Mouse (Mus musculus) midbrain, embryonic 11.5 days (tissue): Measurements from ENCODE around the gene Gm10447. TPM values are rescaled to one million over a fixed set of nuclear protein-coding genes. Genes with fewer than 3 reads are reported as not detected.

Experiments
- ATAC-seq: fragments of 200-750 bp; cut with Nextera tagmentation; 2 replicates; pipeline ENCODE4 v1.8.0; 2017; ENCODE audit warnings: moderate TSS enrichment, moderate library complexity; ENCODE audit not compliant: low FRiP score
- DNase-seq: peaks from one replicate; pipeline ENCODE4 v3.0.0; 2015; ENCODE audit warnings: low spot score; ENCODE audit errors: missing footprints
- H3K27ac ChIP-seq: fragments of 300-500 bp; sonication (generic); 2 replicates; pipeline ENCODE4 v1.5.1; 2014; ENCODE audit warnings: low read depth, low read length
- H3K27me3 ChIP-seq: fragments of 300-500 bp; sonication (generic); 2 replicates; pipeline ENCODE4 v1.6.1; 2014; ENCODE audit warnings: mild to moderate bottlenecking, low read length, moderate library complexity, mixed read lengths; ENCODE audit not compliant: control insufficient read depth, insufficient read depth
- H3K36me3 ChIP-seq: fragments of 300-500 bp; sonication (generic); 2 replicates; pipeline ENCODE4 v1.6.1; 2014; ENCODE audit warnings: mild to moderate bottlenecking, low read length, moderate library complexity, mixed read lengths; ENCODE audit not compliant: control insufficient read depth, insufficient read depth
- H3K4me1 ChIP-seq: fragments of 300-500 bp; sonication (generic); 2 replicates; pipeline ENCODE4 v1.6.1; 2014; ENCODE audit warnings: low read length; ENCODE audit not compliant: control insufficient read depth, insufficient read depth
- H3K4me2 ChIP-seq: fragments of 300-500 bp; sonication (generic); 2 replicates; pipeline ENCODE4 v1.6.1; 2014; ENCODE audit warnings: mild to moderate bottlenecking, moderate library complexity
- H3K4me3 ChIP-seq: fragments of 300-500 bp; sonication (generic); 2 replicates; pipeline ENCODE4 v1.5.1; 2014; ENCODE audit warnings: low read depth, low read length
- H3K9ac ChIP-seq: fragments of 300-500 bp; sonication (generic); 2 replicates; pipeline ENCODE4 v1.6.1; 2014; ENCODE audit warnings: low read length
- H3K9me3 ChIP-seq: fragments of 300-500 bp; sonication (generic); 2 replicates; pipeline ENCODE4 v1.6.1; 2016; ENCODE audit warnings: low read length; ENCODE audit not compliant: control insufficient read depth
- WGBS: fragments of 180-500 bp; shearing (Covaris S2); extraction: QIAGEN DNeasy Blood & Tissue Kit; methylation state at CpG from one replicate; pipeline ENCODE4 v1.1.7; 2014; 5-methylcytosine and 5-hydroxymethylcytosine counted together
- polyA plus RNA-seq: library from polyadenylated mRNA; unstranded; fragments of >200 nt; fragmentation: Nextera tagmentation; extraction: Ambion mirVana; gene quantifications from 2 replicates; pipeline ENCODE4 v1.2.1, GENCODE M21; 2014

Gm10447 gene
- polyA plus RNA-seq, 1 experiment from 2014 or later: not detected

DNA sequence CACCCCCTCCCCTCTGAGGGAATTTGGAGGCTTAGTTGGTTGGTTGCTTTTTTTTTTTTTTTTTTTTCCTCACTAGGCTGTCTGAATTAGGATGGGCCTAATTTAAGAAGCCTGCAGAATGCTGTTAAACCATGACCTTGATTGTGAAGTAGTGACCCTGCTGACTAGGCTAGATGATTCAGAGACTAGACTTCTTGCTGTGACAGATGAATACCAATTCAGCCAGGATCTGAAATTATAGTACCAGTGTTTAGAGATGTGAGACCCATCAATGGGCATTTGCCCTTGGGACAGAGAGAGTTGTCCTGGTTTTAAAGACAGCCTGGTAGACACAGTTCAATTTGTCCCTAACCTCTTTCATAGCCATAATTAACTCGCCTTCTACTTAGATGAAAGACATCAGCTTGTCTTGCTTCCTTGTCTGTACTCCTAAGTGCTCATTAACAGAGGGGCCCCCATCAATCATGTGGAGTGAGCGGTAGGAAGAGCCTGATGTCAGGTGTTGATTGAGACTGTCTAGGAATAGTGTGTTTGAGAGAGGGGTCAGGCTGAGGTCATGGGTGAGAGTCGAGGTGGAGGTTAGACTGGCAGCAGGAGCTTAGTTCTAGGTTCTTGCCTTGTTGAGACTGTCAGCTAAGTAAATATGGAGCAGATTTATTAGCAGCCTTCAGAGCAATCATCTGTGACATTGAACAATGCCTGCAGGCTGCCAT is 36.5 kb upstream of the Gm10447 start:
- 18% methylated on average over 3 of the region's 3 CpGs for WGBS
- Histone ChIP-seq H3K27ac (no peak overlapping the region), H3K9ac (no peak overlapping the region), H3K4me1 (peaks cover 22% of the 10 kb centered on the region), H3K27me3 (peaks cover 18% of the 10 kb centered on the region), H3K4me2 (no peak overlapping the region), H3K36me3 (no peaks in the 10 kb centered on the region), H3K4me3 (no peak overlapping the region), H3K9me3 (no peaks in the 10 kb centered on the region)
- ATAC-seq (no peak), DNase-seq (peak; percentile 84)

GRCm38 (mm10) chr11:53491954-53492401 is 35.1 kb upstream of the Gm10447 start:
- Histone ChIP-seq H3K9me3 (no peaks in the 10 kb centered on the region), H3K4me2 (no peak overlapping the region), H3K4me3 (no peak overlapping the region), H3K36me3 (no peaks in the 10 kb centered on the region), H3K27me3 (peaks cover 24% of the 10 kb centered on the region), H3K27ac (no peak overlapping the region; the same call in 1 of the 2 replicates), H3K4me1 (peaks cover 27% of the 10 kb centered on the region), H3K9ac (no peak overlapping the region)
- peak; percentile 94 for DNase-seq
- ATAC-seq: peak; percentile 76
- WGBS: 4% methylated on average over 8 of the region's 8 CpGs

DNA sequence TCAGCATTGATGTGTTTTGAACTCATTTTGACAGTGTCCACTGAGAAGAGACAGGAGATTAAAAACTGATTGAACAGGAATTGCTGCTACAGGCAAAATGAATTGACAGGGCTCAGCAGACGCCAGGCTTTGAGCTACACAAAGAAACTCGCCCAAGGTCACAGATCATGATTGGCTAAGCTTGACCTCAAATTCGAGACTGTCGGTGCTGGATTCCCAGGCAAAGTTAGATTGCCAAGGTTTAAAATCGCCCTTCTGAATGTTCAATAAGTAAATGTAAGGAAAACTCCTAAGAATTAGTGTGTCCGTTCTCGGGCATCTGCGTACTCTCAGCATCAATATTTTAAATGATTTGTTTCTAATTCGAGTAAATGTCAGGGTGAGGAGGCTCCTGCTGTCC is 32.5 kb upstream of the Gm10447 start:
- H3K9ac ChIP-seq: no peak overlapping the region
- WGBS: 48% methylated on average over 9 of the region's 9 CpGs
- no peak overlapping the region for H3K4me3 ChIP-seq
- no peak for ATAC-seq
- peaks cover 32% of the 10 kb centered on the region for H3K27me3 ChIP-seq
- no peaks in the 10 kb centered on the region for H3K9me3 ChIP-seq
- no peaks in the 10 kb centered on the region for H3K36me3 ChIP-seq
- no peak overlapping the region for H3K4me2 ChIP-seq
- H3K4me1 ChIP-seq: peaks cover 21% of the 10 kb centered on the region
- H3K27ac ChIP-seq: no peak overlapping the region
- peak; percentile 88 for DNase-seq

- no peak overlapping the region for H3K27ac ChIP-seq
- no peaks in the 10 kb centered on the region for H3K9me3 ChIP-seq
- DNase-seq (peak; percentile 83), ATAC-seq (no peak)
- H3K4me1 ChIP-seq: peaks cover 21% of the 10 kb centered on the region
- H3K36me3 ChIP-seq: no peaks in the 10 kb centered on the region
- peaks cover 32% of the 10 kb centered on the region for H3K27me3 ChIP-seq
- H3K4me2 ChIP-seq: no peak overlapping the region
- H3K4me3 ChIP-seq: no peak overlapping the region
- 94% methylated on average over 5 of the region's 5 CpGs for WGBS
- no peak overlapping the region for H3K9ac ChIP-seq
Observed at GRCm38 (mm10) chr11:53489007-53489406, 32.1 kb upstream of the Gm10447 start.

DNA sequence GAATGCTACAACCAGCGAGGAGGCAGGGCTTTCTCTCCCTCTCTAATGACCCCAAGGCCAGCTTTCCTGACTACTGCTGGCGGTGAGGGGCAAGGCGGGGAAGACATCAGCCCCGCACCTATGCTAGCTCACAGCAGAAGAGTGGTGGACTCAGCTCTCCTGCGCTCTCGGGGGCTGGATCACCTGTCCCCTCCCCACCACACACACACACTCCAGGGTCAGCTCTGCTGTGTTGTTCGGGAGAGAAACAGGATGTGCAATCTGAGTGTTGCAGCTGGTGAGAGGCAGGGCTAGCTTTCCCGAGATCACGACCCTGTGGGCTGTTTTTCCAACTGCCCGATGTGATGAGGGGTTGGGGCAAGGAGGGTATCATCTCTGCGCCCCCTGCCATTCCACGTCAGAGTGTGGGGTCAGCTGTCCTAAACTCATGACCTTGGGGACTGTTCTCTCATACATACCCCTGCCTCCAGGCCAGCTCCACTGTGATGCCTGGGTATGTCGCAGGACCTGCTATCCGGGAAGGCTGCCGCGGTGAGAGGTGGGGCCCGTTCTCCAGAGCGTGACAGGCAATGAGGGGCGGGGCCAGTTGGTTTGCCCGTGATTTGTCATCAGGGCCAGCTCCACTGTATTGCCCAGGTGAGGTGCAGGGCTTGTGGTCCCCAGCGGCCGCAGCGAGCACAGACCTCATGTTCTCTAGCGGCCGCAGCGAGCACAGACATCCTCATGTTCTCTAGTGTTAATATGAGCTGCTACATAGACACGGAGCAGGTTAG is 30.1 kb upstream of the Gm10447 start:
- DNase-seq (no peak), ATAC-seq (peak; percentile 49)
- H3K27me3 ChIP-seq: peaks cover 32% of the 10 kb centered on the region
- H3K4me1 ChIP-seq: peaks cover 13% of the 10 kb centered on the region
- H3K27ac ChIP-seq: no peak overlapping the region
- no peak overlapping the region for H3K9ac ChIP-seq
- peak overlapping the region; percentile 5; the same call in 1 of the 2 replicates for H3K4me3 ChIP-seq
- WGBS: 17% methylated on average over 27 of the region's 27 CpGs
- no peaks in the 10 kb centered on the region for H3K9me3 ChIP-seq
- no peaks in the 10 kb centered on the region for H3K36me3 ChIP-seq
- H3K4me2 ChIP-seq: peak overlapping the region; percentile 17

GRCm38 (mm10) chr11:53486351-53486750 is 29.4 kb upstream of the Gm10447 start:
- ATAC-seq: no peak
- Histone ChIP-seq H3K9ac (no peak overlapping the region), H3K4me2 (no peak overlapping the region), H3K4me1 (peaks cover 6% of the 10 kb centered on the region), H3K36me3 (no peaks in the 10 kb centered on the region), H3K4me3 (no peak overlapping the region), H3K27ac (no peak overlapping the region), H3K27me3 (peaks cover 35% of the 10 kb centered on the region), H3K9me3 (no peaks in the 10 kb centered on the region)
- no peak for DNase-seq
- 59% methylated on average over 3 of the region's 3 CpGs for whole genome bisulfite sequencing

DNA sequence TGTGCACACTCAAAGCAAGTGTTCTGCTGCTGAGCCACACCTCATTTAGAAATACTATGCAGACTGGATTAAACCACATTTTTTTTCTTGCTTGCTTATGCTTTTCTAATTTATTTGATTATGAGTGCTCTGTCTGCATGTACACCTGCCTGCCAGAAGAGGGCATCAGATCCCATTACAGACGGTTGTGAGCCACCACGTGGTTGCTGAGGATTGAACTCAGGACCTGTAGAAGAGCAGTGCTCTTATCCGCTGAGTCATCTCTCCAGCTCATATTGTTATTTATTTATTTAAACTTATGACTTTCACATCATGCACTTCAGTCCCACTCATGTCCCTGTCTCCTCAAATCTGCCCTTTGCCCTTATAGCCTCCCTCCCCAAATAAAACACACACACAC is 28.8 kb upstream of the Gm10447 start:
- Histone ChIP-seq H3K36me3 (no peaks in the 10 kb centered on the region), H3K4me1 (peaks cover 5% of the 10 kb centered on the region; the same call in 1 of the 2 replicates), H3K4me2 (no peak overlapping the region), H3K9me3 (no peaks in the 10 kb centered on the region), H3K27me3 (peaks cover 41% of the 10 kb centered on the region), H3K27ac (no peak overlapping the region), H3K4me3 (no peak overlapping the region), H3K9ac (no peak overlapping the region)
- no peak for ATAC-seq
- no peak for DNase-seq
- WGBS: 50% methylated on average over 3 of the region's 3 CpGs

DNA sequence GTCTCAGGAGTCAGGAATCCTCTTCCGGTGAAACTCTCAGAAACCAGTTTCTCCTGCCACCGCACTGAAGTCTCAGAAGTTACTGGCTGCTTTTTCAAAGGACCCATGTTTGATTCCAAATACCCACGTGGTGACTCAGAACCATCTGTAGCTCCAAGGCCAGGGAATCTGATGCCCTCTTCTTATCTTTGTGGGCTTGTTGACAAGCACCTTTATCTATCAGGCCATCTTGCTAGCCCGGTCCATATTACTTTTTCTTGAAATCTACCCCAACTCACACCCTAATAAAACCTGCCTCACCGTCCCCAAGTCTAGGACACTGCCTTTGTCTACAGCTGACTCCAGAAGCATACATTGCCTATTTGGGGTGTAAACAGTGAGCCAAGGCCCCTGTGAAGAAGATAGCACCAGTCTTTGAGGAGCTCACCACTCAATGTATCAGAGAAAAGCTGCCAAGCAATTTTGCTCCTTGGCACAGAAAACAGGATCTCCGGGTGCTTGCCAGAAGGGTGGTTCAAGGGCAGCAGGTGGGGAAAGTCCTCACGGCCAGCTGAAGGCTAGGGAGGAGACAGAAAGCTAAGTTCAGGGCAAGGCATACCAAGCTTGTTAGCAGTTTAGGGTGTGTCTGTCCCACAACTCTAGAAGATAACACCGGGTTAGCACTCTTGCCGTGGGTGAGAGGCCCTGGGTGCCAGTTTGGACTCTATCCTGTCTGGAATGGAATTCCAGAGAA is 26.4 kb upstream of the Gm10447 start:
- ATAC-seq: no peak
- Histone ChIP-seq H3K4me2 (no peak overlapping the region), H3K9ac (no peak overlapping the region), H3K4me1 (peaks cover 12% of the 10 kb centered on the region), H3K27ac (no peak overlapping the region), H3K36me3 (no peaks in the 10 kb centered on the region), H3K9me3 (peaks cover 5% of the 10 kb centered on the region; the same call in 1 of the 2 replicates), H3K27me3 (peaks cover 59% of the 10 kb centered on the region), H3K4me3 (no peak overlapping the region)
- WGBS: 82% methylated on average over 9 of the region's 9 CpGs
- no peak for DNase-seq
